Mouse (Mus musculus): ENCODE measurements around the gene Ssh2.

DNA sequence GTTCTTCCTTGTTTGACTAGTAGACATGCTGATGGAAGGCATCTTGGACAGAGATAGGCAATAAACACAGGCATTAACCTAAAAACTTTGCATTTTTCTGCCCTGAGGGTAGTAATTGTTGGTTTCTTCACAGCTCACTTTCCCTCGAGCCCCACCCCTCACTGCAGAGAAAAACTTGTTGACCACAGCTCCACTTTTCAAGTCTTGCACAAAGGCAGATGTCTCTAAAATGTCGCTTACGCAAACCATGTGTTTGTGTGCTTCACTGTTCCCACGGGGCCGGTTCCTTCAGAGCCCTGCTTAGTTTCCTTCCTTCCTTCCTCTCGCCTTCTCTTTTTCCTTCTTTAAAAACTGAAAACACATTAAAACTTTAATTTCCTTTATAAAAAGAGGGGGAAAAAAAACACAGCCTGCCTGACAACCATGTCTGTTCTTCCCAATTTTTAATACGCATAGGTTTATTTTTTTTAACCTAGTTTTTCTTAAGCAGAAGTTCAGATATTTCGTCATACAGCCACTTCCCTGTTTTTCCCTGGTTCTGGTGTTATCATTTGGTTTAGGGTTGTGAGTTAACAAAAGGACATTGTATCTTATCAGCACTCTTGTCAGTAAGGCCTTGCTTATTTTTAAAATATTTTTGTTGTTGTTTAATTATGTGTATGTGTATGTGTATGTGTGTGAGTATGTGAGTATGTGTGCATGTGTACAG is 156.3 kb downstream of the Ssh2 start:
- no peak for TF ChIP-seq ZNF384 (IDR thresholded peaks at IDR 0.05; ENCODE audit: low read depth, low read length)
- no peak for TF ChIP-seq ZC3H11A (IDR thresholded peaks at IDR 0.05; ENCODE audit: borderline replicate concordance, low read depth, low read length)
- TF ChIP-seq MAFK (IDR thresholded peaks at IDR 0.05; ENCODE audit: insufficient read depth, low read depth, low read length): no peak
- no peak for TF ChIP-seq CHD2 (IDR thresholded peaks at IDR 0.05; ENCODE audit: low read depth, low read length)

Data from ES-E14 (cell line).